Mouse (Mus musculus) left cerebral cortex, adult 9 months (tissue): ENCODE data around the gene Slc8a1.

Experiments
- DNase-seq, 2 experiments: peaks; one replicate each; pipeline ENCODE4 v3.0.0; 2022; ENCODE audit warnings: low spot score in 2 of 2

Slc8a1 gene

GRCm38 (mm10) chr17:81360571-81360970 is 377.6 kb downstream of the Slc8a1 start:
- no peak for DNase-seq

- DNase-seq: no peak
Observed at GRCm38 (mm10) chr17:81360032-81360431, 378.1 kb downstream of the Slc8a1 start.

- no peak for DNase-seq
Observed at GRCm38 (mm10) chr17:81336024-81336754, 402.0 kb downstream of the Slc8a1 start.

- DNase-seq: no peak
Observed at GRCm38 (mm10) chr17:81335526-81335925, 402.7 kb downstream of the Slc8a1 start.
